Mouse (Mus musculus): Measurements from ENCODE around the gene Slc11a2. TPM values are rescaled to one million over a fixed set of nuclear protein-coding genes. Genes with fewer than 3 reads are reported as not detected.
A peak's percentile ranks its signal among the peaks of the same experiment; 100 is the strongest.

Gene Slc11a2
- polyA plus RNA-seq, 1 experiment from 2014 or later: 37.1 TPM

DNA sequence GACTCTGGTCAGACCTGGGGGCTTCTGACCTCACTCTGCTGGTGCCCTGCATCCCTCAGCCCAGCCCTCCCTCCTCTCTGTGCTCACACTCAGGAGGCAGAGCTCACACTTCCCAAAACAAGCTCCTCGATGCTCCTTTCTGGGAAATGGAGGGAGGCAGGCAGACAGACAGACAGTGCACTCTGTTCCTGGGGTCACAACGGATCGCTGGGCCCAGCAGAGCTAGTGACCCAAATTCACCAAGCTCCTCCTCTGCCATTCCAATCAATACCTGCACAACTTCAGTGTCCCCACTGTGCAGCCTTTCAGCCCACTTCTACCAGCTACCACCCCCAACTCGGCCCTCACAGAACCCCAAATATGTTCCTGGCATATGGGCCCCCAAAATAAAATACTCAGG, 23.1 kb downstream of the Slc11a2 start:
- 81% methylated on average over 4 of the region's 4 CpGs for WGBS (ENCODE audit: insufficient replicate concordance)
- Histone ChIP-seq H3K9me3 (replicated peaks; ENCODE audit: control insufficient read depth, low read length) (no peaks in the 10 kb centered on the region), H3K27ac (ENCODE audit: low read length) (peak overlapping the region; percentile 37; the same call in 1 of the 2 replicates), H3K27me3 (ENCODE audit: control insufficient read depth, insufficient read depth, low read depth, low read length) (no peaks in the 10 kb centered on the region), H3K9ac (ENCODE audit: low read depth, low read length) (no peak overlapping the region), H3K4me2 (ENCODE audit: low read depth, low read length) (peak overlapping the region; percentile 46), H3K36me3 (ENCODE audit: control insufficient read depth, insufficient read depth) (peaks cover 91% of the 10 kb centered on the region), H3K4me3 (ENCODE audit: low read depth, low read length) (no peak overlapping the region; the same call in 1 of the 2 replicates), H3K4me1 (ENCODE audit: control insufficient read depth, low read depth, low read length) (peaks cover 34% of the 10 kb centered on the region)
- 0 out of 2 replicates have a peak, but pooled peaks have one; percentile 25 for ATAC-seq (ENCODE audit: low read depth)

DNA sequence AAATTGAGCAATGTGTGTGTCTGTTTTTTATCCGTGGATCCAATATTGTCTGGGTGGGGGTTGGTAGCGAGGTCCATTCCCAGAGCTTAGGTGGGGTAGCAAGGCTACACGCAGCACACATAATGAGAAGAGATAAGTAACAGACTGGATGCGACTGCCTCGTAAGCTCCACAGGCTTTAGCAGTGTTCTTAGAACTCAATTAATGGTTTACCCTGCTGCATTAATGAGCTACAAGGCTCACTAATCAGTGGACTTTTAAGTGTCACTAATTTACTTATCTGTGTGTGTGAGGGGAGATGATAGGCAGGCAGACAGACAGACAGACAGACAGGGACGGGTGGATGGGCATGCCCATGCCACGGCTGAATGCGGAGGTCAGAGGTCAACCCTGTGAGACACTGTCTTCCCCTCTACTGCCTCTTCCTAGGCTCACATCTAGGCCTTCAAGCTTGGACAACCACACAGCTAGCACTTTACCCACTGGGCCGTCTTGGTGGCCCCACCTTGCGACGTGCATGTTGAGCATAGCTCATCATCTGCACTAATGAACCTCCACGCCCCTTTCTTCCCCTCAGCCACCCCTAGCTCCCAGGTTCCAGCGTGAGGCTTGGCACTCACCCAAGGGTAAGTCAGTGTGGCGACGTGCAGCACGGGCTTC, 24.2 kb downstream of the Slc11a2 start:
- H3K4me1 ChIP-seq (ENCODE audit: control insufficient read depth, low read depth, low read length): peaks cover 30% of the 10 kb centered on the region
- H3K4me3 ChIP-seq (ENCODE audit: low read depth, low read length): no peak overlapping the region
- H3K9me3 ChIP-seq (replicated peaks; ENCODE audit: control insufficient read depth, low read length): no peaks in the 10 kb centered on the region
- H3K36me3 ChIP-seq (ENCODE audit: control insufficient read depth, insufficient read depth): peaks cover 95% of the 10 kb centered on the region
- no peak overlapping the region for H3K4me2 ChIP-seq (ENCODE audit: low read depth, low read length)
- H3K27me3 ChIP-seq (ENCODE audit: control insufficient read depth, insufficient read depth, low read depth, low read length): no peaks in the 10 kb centered on the region
- H3K27ac ChIP-seq (ENCODE audit: low read length): no peak overlapping the region
- H3K9ac ChIP-seq (ENCODE audit: low read depth, low read length): no peak overlapping the region
- 76% methylated on average over 16 of the region's 16 CpGs for WGBS (ENCODE audit: insufficient replicate concordance)
- no peak for ATAC-seq (ENCODE audit: low read depth)

- no peaks in the 10 kb centered on the region for H3K27me3 ChIP-seq (ENCODE audit: control insufficient read depth, insufficient read depth, low read depth, low read length)
- no peaks in the 10 kb centered on the region for H3K9me3 ChIP-seq (replicated peaks; ENCODE audit: control insufficient read depth, low read length)
- no peak overlapping the region for H3K9ac ChIP-seq (ENCODE audit: low read depth, low read length)
- H3K36me3 ChIP-seq (ENCODE audit: control insufficient read depth, insufficient read depth): peaks cover 78% of the 10 kb centered on the region
- 96% methylated on average over 3 of the region's 3 CpGs for WGBS (ENCODE audit: insufficient replicate concordance)
- no peak overlapping the region for H3K27ac ChIP-seq (ENCODE audit: low read length)
- H3K4me2 ChIP-seq (ENCODE audit: low read depth, low read length): no peak overlapping the region
- ATAC-seq (ENCODE audit: low read depth): no peak
- H3K4me1 ChIP-seq (ENCODE audit: control insufficient read depth, low read depth, low read length): peaks cover 26% of the 10 kb centered on the region
- H3K4me3 ChIP-seq (ENCODE audit: low read depth, low read length): no peak overlapping the region
These were observed 29.3 kb downstream of the Slc11a2 start for GRCm38 (mm10) chr15:100395561-100395960.

- ATAC-seq (ENCODE audit: low read depth): no peak
- Histone ChIP-seq H3K36me3 (ENCODE audit: control insufficient read depth, insufficient read depth) (peaks cover 53% of the 10 kb centered on the region), H3K9ac (ENCODE audit: low read depth, low read length) (no peak overlapping the region), H3K27me3 (ENCODE audit: control insufficient read depth, insufficient read depth, low read depth, low read length) (no peaks in the 10 kb centered on the region), H3K9me3 (replicated peaks; ENCODE audit: control insufficient read depth, low read length) (no peaks in the 10 kb centered on the region), H3K4me2 (ENCODE audit: low read depth, low read length) (no peak overlapping the region), H3K27ac (ENCODE audit: low read length) (peak overlapping the region; percentile 69; the same call in 1 of the 2 replicates), H3K4me1 (ENCODE audit: control insufficient read depth, low read depth, low read length) (peaks cover 37% of the 10 kb centered on the region), H3K4me3 (ENCODE audit: low read depth, low read length) (no peak overlapping the region)
- 86% methylated on average over 11 of the region's 11 CpGs for WGBS (ENCODE audit: insufficient replicate concordance)
These were observed 31.9 kb downstream of the Slc11a2 start for GRCm38 (mm10) chr15:100393016-100393415.

GRCm38 (mm10) chr15:100391599-100391998, 33.3 kb downstream of the Slc11a2 start:
- no peaks in the 10 kb centered on the region for H3K9me3 ChIP-seq (replicated peaks; ENCODE audit: control insufficient read depth, low read length)
- WGBS (ENCODE audit: insufficient replicate concordance): 22% methylated on average over 7 of the region's 7 CpGs
- peak overlapping the region; percentile 39 for H3K4me2 ChIP-seq (ENCODE audit: low read depth, low read length)
- H3K36me3 ChIP-seq (ENCODE audit: control insufficient read depth, insufficient read depth): peaks cover 39% of the 10 kb centered on the region
- H3K4me1 ChIP-seq (ENCODE audit: control insufficient read depth, low read depth, low read length): peaks cover 39% of the 10 kb centered on the region
- no peaks in the 10 kb centered on the region for H3K27me3 ChIP-seq (ENCODE audit: control insufficient read depth, insufficient read depth, low read depth, low read length)
- peak overlapping the region; percentile 69 for H3K27ac ChIP-seq (ENCODE audit: low read length)
- ATAC-seq (ENCODE audit: low read depth): peak; percentile 78
- H3K4me3 ChIP-seq (ENCODE audit: low read depth, low read length): no peak overlapping the region
- H3K9ac ChIP-seq (ENCODE audit: low read depth, low read length): 0 out of 2 replicates have a peak overlapping the region, but pooled peaks have one; percentile 1

DNA sequence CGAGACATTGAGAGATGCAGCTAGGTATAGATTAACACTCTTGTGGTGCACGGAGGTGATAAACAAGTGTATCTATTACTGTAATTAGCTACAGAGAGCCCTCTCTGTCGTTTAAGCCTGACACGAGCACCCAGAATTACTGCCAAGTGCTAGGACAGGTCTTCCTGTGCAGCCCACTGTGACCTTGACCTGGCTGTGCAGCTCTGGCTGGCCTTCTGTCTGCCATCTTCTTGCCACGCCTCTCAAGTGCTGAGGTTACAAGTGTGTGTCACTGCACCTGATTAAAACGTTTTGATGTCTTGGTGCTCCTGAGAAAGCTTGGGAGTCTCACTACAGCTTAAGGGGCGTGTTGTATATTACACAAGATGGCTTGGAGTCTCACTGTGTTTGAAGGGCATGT, 33.8 kb downstream of the Slc11a2 start:
- H3K9ac ChIP-seq (ENCODE audit: low read depth, low read length): no peak overlapping the region
- no peak overlapping the region for H3K4me3 ChIP-seq (ENCODE audit: low read depth, low read length)
- H3K36me3 ChIP-seq (ENCODE audit: control insufficient read depth, insufficient read depth): peaks cover 33% of the 10 kb centered on the region
- peak overlapping the region; percentile 69 for H3K27ac ChIP-seq (ENCODE audit: low read length)
- ATAC-seq (ENCODE audit: low read depth): peak; percentile 33
- H3K4me2 ChIP-seq (ENCODE audit: low read depth, low read length): peak overlapping the region; percentile 39
- peaks cover 39% of the 10 kb centered on the region for H3K4me1 ChIP-seq (ENCODE audit: control insufficient read depth, low read depth, low read length)
- no peaks in the 10 kb centered on the region for H3K9me3 ChIP-seq (replicated peaks; ENCODE audit: control insufficient read depth, low read length)
- H3K27me3 ChIP-seq (ENCODE audit: control insufficient read depth, insufficient read depth, low read depth, low read length): no peaks in the 10 kb centered on the region
- 30% methylated on average over 7 of the region's 7 CpGs for WGBS (ENCODE audit: insufficient replicate concordance)

- Histone ChIP-seq H3K4me1 (ENCODE audit: control insufficient read depth, low read depth, low read length) (peaks cover 39% of the 10 kb centered on the region), H3K9ac (ENCODE audit: low read depth, low read length) (no peak overlapping the region), H3K4me2 (ENCODE audit: low read depth, low read length) (no peak overlapping the region), H3K36me3 (ENCODE audit: control insufficient read depth, insufficient read depth) (peaks cover 12% of the 10 kb centered on the region), H3K27ac (ENCODE audit: low read length) (no peak overlapping the region), H3K4me3 (ENCODE audit: low read depth, low read length) (no peak overlapping the region), H3K9me3 (replicated peaks; ENCODE audit: control insufficient read depth, low read length) (no peaks in the 10 kb centered on the region), H3K27me3 (ENCODE audit: control insufficient read depth, insufficient read depth, low read depth, low read length) (no peaks in the 10 kb centered on the region)
- no peak for ATAC-seq (ENCODE audit: low read depth)
- WGBS (ENCODE audit: insufficient replicate concordance): 76% methylated on average over 9 of the region's 9 CpGs
These were observed 36.0 kb downstream of the Slc11a2 start for GRCm38 (mm10) chr15:100388886-100389285.

DNA sequence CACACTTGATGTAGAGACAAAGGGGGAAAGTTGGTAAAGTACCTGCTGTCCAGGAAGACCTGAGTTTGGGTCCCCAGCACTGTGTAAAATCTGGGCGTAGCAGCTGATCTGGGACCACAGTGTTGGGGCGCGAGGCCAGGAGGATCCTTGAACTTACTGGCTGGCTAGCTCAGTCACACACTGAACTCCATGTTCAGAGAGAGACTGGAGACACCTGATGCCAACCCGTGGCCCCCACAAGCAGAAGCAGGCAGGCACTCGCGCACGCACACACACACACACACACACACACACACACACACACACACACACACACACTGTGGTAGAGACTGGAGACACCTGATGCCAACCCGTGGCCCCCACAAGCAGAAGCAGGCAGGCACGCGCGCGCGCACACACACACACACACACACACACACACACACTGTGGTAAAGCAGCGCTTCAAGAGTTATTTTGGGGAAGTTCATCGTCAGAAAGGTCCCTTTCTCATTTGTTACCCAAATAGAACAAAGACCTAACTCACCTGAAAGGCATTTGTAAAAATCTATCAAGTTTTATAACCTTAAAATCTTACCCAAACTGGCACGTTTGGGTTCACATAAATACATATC, 36.5 kb downstream of the Slc11a2 start:
- WGBS (ENCODE audit: insufficient replicate concordance): 70% methylated on average over 16 of the region's 16 CpGs

GRCm38 (mm10) chr15:100387544-100388223, 37.2 kb downstream of the Slc11a2 start:
- H3K4me3 ChIP-seq (ENCODE audit: low read depth, low read length): no peak overlapping the region
- ATAC-seq (ENCODE audit: low read depth): peak; percentile 39; the same call in 1 of the 2 replicates
- whole genome bisulfite sequencing (ENCODE audit: insufficient replicate concordance): 85% methylated on average over 17 of the region's 17 CpGs

More for the DNA sequence above, 36.5 kb downstream of the Slc11a2 start:
- Histone ChIP-seq H3K27ac (ENCODE audit: low read length) (no peak overlapping the region), H3K4me1 (ENCODE audit: control insufficient read depth, low read depth, low read length) (peaks cover 39% of the 10 kb centered on the region), H3K4me2 (ENCODE audit: low read depth, low read length) (no peak overlapping the region), H3K27me3 (ENCODE audit: control insufficient read depth, insufficient read depth, low read depth, low read length) (no peaks in the 10 kb centered on the region), H3K4me3 (ENCODE audit: low read depth, low read length) (no peak overlapping the region), H3K9ac (ENCODE audit: low read depth, low read length) (no peak overlapping the region), H3K36me3 (ENCODE audit: control insufficient read depth, insufficient read depth) (peaks cover 6% of the 10 kb centered on the region; the same call in 1 of the 2 replicates), H3K9me3 (replicated peaks; ENCODE audit: control insufficient read depth, low read length) (no peaks in the 10 kb centered on the region)
- ATAC-seq (ENCODE audit: low read depth): no peak

More at GRCm38 (mm10) chr15:100387544-100388223, 37.2 kb downstream of the Slc11a2 start:
- Histone ChIP-seq H3K36me3 (ENCODE audit: control insufficient read depth, insufficient read depth) (no peaks in the 10 kb centered on the region), H3K4me1 (ENCODE audit: control insufficient read depth, low read depth, low read length) (peaks cover 34% of the 10 kb centered on the region), H3K27ac (ENCODE audit: low read length) (peak overlapping the region; percentile 25), H3K27me3 (ENCODE audit: control insufficient read depth, insufficient read depth, low read depth, low read length) (no peaks in the 10 kb centered on the region), H3K9me3 (replicated peaks; ENCODE audit: control insufficient read depth, low read length) (no peaks in the 10 kb centered on the region), H3K4me2 (ENCODE audit: low read depth, low read length) (no peak overlapping the region), H3K9ac (ENCODE audit: low read depth, low read length) (no peak overlapping the region)

Data from liver, embryonic 16.5 days (tissue).